Mouse (Mus musculus) heart, adult 8-10 months (tissue): ENCODE results near the gene Hist1h2af. TPM values are rescaled to one million over a fixed set of nuclear protein-coding genes. Genes with fewer than 3 reads are reported as not detected.
"Not testable (repeated sequence)": the region's sequence is repeated elsewhere in the genome, so short reads cannot be mapped to it uniquely, and the experiment has no call there.

Source experiments
- DNase-seq: peaks from one replicate; pipeline ENCODE4 v3.0.0; 2022; ENCODE audit warnings: low spot score
- microRNA-seq: library from miRNA; unstranded; fragments of <30 nt; microRNA quantifications from one replicate; pipeline ENCODE4 v1.2.0, GENCODE M21; 2022
- total RNA-seq, 4 experiments: library from RNA; stranded (reverse); gene quantifications; 2 replicates each; pipeline ENCODE4 v1.2.4; 2022

Hist1h2af gene
- total RNA-seq, 4 experiments from 2014 or later: 2.4 to 17.9 (median 5.5) TPM

DNA sequence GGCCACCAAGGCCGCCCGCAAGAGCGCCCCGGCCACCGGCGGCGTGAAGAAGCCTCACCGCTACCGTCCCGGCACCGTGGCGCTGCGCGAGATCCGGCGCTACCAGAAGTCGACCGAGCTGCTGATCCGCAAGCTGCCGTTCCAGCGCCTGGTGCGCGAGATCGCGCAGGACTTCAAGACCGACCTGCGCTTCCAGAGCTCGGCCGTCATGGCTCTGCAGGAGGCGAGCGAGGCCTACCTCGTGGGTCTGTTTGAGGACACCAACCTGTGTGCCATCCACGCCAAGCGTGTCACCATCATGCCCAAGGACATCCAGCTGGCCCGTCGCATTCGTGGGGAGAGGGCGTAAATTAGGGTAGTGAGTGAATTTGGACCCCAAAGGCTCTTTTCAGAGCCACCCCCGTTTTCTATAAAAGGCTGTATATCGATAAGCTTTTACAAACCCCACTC, 42.2 kb downstream of the Hist1h2af start:
- DNase-seq: not testable (repeated sequence)

- DNase-seq: no peak
Observed at GRCm38 (mm10) chr13:23576351-23576881, 42.7 kb downstream of the Hist1h2af start.

DNA sequence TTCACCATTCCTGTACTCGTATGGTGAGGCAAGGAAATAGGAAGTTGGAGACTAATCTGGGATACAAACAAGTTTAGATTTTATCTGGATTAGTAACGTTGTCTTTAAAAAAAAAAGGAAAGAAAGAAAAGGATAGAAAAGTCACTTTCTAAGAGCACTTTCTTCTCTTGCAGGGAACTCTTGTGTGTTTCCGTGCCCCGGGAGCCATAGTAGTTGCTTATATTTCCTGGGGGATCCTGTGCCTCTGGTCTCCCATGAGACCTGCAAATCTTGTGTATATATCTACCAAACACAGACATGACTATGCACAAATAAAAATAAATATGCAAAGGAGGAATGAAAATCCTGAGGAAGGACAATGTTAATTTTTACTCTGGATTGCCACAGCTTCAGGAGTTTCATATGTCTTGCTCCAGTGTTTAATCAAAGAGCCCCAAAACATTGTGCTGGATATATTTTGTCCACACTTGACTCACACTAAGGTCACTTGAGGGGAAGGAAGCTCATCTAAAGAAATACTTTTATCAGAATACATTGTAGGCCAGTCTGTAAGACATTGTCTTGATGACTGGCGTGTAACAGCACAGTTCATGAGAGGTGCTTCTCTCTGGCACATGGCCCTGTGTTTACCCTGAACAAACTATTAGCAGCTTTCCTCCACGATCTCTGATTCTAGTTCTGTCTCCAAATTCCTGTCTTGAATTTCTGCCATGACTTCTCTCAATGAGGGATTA, 43.4 kb downstream of the Hist1h2af start:
- no peak for DNase-seq

GRCm38 (mm10) chr13:23577835-23578234, 44.1 kb downstream of the Hist1h2af start:
- DNase-seq: no peak

DNA sequence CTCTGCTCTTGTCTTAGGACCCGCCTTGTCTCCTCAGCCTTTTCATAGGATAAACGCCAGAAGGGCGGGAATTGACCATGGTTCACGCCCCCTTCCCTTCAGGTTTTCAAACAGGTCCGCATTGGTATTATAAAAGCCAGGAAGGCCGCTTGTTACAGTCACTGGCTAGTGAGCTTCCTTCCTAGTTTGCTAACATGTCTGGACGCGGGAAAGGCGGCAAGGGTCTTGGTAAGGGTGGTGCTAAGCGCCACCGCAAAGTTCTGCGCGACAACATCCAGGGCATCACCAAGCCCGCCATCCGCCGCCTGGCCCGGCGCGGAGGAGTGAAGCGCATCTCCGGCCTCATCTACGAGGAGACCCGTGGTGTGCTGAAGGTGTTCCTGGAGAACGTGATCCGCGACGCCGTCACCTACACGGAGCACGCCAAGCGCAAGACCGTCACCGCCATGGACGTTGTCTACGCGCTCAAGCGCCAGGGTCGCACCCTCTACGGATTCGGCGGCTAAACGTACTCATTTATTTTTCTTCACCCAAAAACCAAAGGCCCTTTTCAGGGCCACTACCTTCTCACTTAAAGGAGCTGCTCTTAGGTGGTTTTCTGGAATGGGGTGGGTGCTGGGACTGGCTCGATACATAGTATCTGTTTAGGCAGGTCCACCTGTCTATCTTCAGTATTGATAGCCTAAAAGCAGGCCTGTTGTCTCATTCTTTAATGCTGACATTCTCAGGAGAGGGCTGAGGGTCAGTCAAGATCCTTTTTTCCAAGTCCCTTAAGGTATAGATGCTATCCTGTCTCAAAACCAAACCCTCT, 47.9 kb downstream of the Hist1h2af start, which contains the start of gene Hist1h4d:
TSS of gene Hist1h4d (plus strand) at position 191 of the 811 bp plus-strand sequence.
- DNase-seq: peak; percentile 100

- no peak for DNase-seq
Observed at GRCm38 (mm10) chr13:23582219-23583056, 48.7 kb downstream of the Hist1h2af start.

- no peak for DNase-seq
Observed at GRCm38 (mm10) chr13:23583387-23584068, 49.8 kb downstream of the Hist1h2af start.

Small RNA genes lying within 50 kb of the gene (microRNA-seq; reads per million reads assigned to microRNA genes)
- gene Gm44297 (not detected), gene Gm44359 (not detected), gene Gm44394 (not detected), gene n-TStga1 (not detected)

Other genes starting within 250 kb of the Hist1h2af start
- gene Zfp322a, start 164.7 kb upstream of the Hist1h2af start, total RNA-seq: 10 to 100 TPM; 12.3 to 15.4 (median 14.7) TPM
- gene Abt1, start 110.0 kb upstream of the Hist1h2af start, total RNA-seq: 1 to 10 TPM; 4.1 to 4.8 (median 4.7) TPM
- gene Btn1a1, start 68.0 kb upstream of the Hist1h2af start, total RNA-seq: not detected
- gene Btn2a2, start 45.0 kb upstream of the Hist1h2af start, total RNA-seq: not detected
- gene Hist1h4h, start 2.9 kb upstream of the Hist1h2af start, total RNA-seq: 100 to 1,000 TPM; 231 to 254 (median 246) TPM
- gene Hist1h3g, start 1.5 kb downstream of the Hist1h2af start, total RNA-seq: 1 to 10 TPM; 3.4 to 5.0 (median 3.8) TPM
- 1 to 10 TPM in 2 of 4 experiments, under 1 TPM in 2; 0.91 to 1.3 (median 1.1) TPM for gene Hist1h2bh, start 9.5 kb downstream of the Hist1h2af start, total RNA-seq
- 1 to 10 TPM; 4.6 to 6.3 (median 5.7) TPM for gene Hist1h3f, start 10.1 kb downstream of the Hist1h2af start, total RNA-seq
- 10 to 100 TPM; 18.8 to 31.0 (median 26.5) TPM for gene Hist1h4f, start 17.7 kb downstream of the Hist1h2af start, total RNA-seq
- gene Hist1h1d, start 19.4 kb downstream of the Hist1h2af start, total RNA-seq: 1 to 10 TPM; 1.2 to 1.5 (median 1.4) TPM
- gene Hist1h3e, start 28.5 kb downstream of the Hist1h2af start, total RNA-seq: 10 to 100 TPM; 13.1 to 17.7 (median 13.5) TPM
- 1 to 10 TPM in 3 of 4 experiments, not detected in 1; 1.4 to 4.9 (median 1.6) TPM for gene Hist1h2ae, start 37.3 kb downstream of the Hist1h2af start, total RNA-seq
- gene Hist1h2bg, start 37.5 kb downstream of the Hist1h2af start, total RNA-seq: 10 to 100 TPM; 18.1 to 34.4 (median 24.0) TPM
- 10 to 100 TPM in 2 of 4 experiments, 1 to 10 TPM in 2; 5.9 to 13.7 (median 10.7) TPM for gene Hist1h2bf, start 40.3 kb downstream of the Hist1h2af start, total RNA-seq
- 1 to 10 TPM; 1.8 to 4.3 (median 2.7) TPM for gene Hist1h2ad, start 40.5 kb downstream of the Hist1h2af start, total RNA-seq
- gene Hist1h3d, start 41.9 kb downstream of the Hist1h2af start, total RNA-seq: 1 to 10 TPM; 1.1 to 4.0 (median 2.0) TPM
- gene Hist1h4d, start 47.7 kb downstream of the Hist1h2af start, total RNA-seq: 10 to 100 TPM; 42.4 to 50.0 (median 46.1) TPM
- 10 to 100 TPM; 11.6 to 13.8 (median 12.6) TPM for gene Hist1h2be, start 87.2 kb downstream of the Hist1h2af start, total RNA-seq
- 10 to 100 TPM; 27.4 to 44.8 (median 35.5) TPM for gene Hist1h1e, start 88.7 kb downstream of the Hist1h2af start, total RNA-seq
- gene Hist1h2ac, start 150.0 kb downstream of the Hist1h2af start, total RNA-seq: 1 to 10 TPM; 1.1 to 1.6 (median 1.3) TPM
- gene Hist1h2bc, start 150.3 kb downstream of the Hist1h2af start, total RNA-seq: 10 to 100 TPM; 74.6 to 82.2 (median 76.6) TPM
- under 1 TPM in 1 of 4 experiments, not detected in 3; 0.30 TPM for gene Hist1h1t, start 161.9 kb downstream of the Hist1h2af start, total RNA-seq
- 10 to 100 TPM; 37.9 to 55.9 (median 45.3) TPM for gene Hist1h4c, start 164.5 kb downstream of the Hist1h2af start, total RNA-seq
- 10 to 100 TPM; 58.1 to 66.0 (median 61.5) TPM for gene Hfe, start 176.9 kb downstream of the Hist1h2af start, total RNA-seq
- 100 to 1,000 TPM; 145 to 209 (median 187) TPM for gene Hist1h1c, start 204.9 kb downstream of the Hist1h2af start, total RNA-seq
- gene Hist1h3c, start 211.7 kb downstream of the Hist1h2af start, total RNA-seq: 1 to 10 TPM in 2 of 4 experiments, under 1 TPM in 1, not detected in 1; 0.82 to 5.6 (median 2.3) TPM
- 1 to 10 TPM; 2.6 to 6.9 (median 4.0) TPM for gene Hist1h2bb, start 212.8 kb downstream of the Hist1h2af start, total RNA-seq
- gene Hist1h2ab, start 217.2 kb downstream of the Hist1h2af start, total RNA-seq: 1 to 10 TPM in 3 of 4 experiments, not detected in 1; 2.4 to 8.4 (median 4.0) TPM
- gene Hist1h3b, start 218.4 kb downstream of the Hist1h2af start, total RNA-seq: 10 to 100 TPM in 1 of 4 experiments, 1 to 10 TPM in 3; 2.4 to 16.9 (median 4.5) TPM
- gene Hist1h4b, start 223.1 kb downstream of the Hist1h2af start, total RNA-seq: 1 to 10 TPM; 5.4 to 9.6 (median 6.8) TPM
- gene Hist1h4a, start 227.3 kb downstream of the Hist1h2af start, total RNA-seq: 10 to 100 TPM in 1 of 4 experiments, 1 to 10 TPM in 3; 4.1 to 10.2 (median 5.4) TPM
- 1 to 10 TPM; 1.8 to 10.0 (median 6.6) TPM for gene Hist1h3a, start 228.5 kb downstream of the Hist1h2af start, total RNA-seq
- 1 to 10 TPM; 3.3 to 5.0 (median 4.0) TPM for gene Hist1h1a, start 229.8 kb downstream of the Hist1h2af start, total RNA-seq
- gene Trim38, start 236.0 kb downstream of the Hist1h2af start, total RNA-seq: not detected